Mouse (Mus musculus): ENCODE data around the gene Ucp2.

- TF ChIP-seq CTCF (IDR thresholded peaks at IDR 0.05; ENCODE audit: low read depth, low read length) (0 out of 2 replicates have a peak, but pooled peaks have one; percentile 8), POLR2A (IDR thresholded peaks at IDR 0.05; ENCODE audit: extremely low read depth, insufficient read depth, low read length) (no peak)
These were observed 35.0 kb upstream of the Ucp2 start for GRCm38 (mm10) chr7:100458153-100458552.
